Mouse (Mus musculus): Measurements from ENCODE around the gene Pim1.

DNA sequence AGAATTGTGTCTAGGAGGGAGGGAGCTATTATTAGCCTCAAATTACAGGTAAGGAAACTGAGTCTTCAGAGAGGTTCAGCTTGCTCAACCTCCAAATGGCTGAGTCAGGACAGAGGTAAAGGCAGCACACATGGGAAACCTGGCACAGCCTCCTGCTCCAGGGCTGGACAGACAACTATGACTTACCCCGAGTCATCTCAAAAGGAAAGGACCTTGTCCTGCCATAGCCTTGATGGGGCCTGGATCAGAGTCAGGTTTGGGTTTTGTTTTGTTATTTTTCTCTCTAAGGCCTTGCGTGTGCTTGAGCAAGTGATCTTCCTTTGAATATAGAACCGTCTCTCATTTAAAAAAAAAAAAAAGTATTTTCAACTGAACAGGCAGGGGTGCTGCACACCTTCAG lies 15.4 kb upstream of the Pim1 start:
- TF ChIP-seq CTCF (IDR thresholded peaks at IDR 0.05; ENCODE audit: extremely low read depth, insufficient read length, insufficient replicate concordance, low read depth, low read length) (no peak), POLR2A (IDR thresholded peaks at IDR 0.05; ENCODE audit: low read depth, low read length) (no peak)

Data from small intestine, adult 2 months (tissue).